Mouse (Mus musculus) left cerebral cortex, adult 11 months (tissue): ENCODE data around the gene Mrpl51.
"Not testable (repeated sequence)": the region's sequence is repeated elsewhere in the genome, so short reads cannot be mapped to it uniquely, and the experiment has no call there.

ENCODE experiments used
- DNase-seq: peaks from one replicate; pipeline ENCODE4 v3.0.0; 2022; ENCODE audit warnings: low spot score

Gene Mrpl51

GRCm38 (mm10) chr6:125159773-125160557 is 31.6 kb upstream of the Mrpl51 start:
- no peak for DNase-seq

GRCm38 (mm10) chr6:125160558-125160853 is 31.1 kb upstream of the Mrpl51 start:
- no peak for DNase-seq

GRCm38 (mm10) chr6:125160854-125161760 is 30.5 kb upstream of the Mrpl51 start:
- DNase-seq, result no peak

- DNase-seq, result not testable (repeated sequence)
These were observed 29.6 kb upstream of the Mrpl51 start for GRCm38 (mm10) chr6:125161971-125162370.

GRCm38 (mm10) chr6:125162615-125163305 is 28.8 kb upstream of the Mrpl51 start:
- DNase-seq, result not testable (repeated sequence)

GRCm38 (mm10) chr6:125163801-125164657 is 27.6 kb upstream of the Mrpl51 start:
- DNase-seq, result no peak

GRCm38 (mm10) chr6:125164672-125165327 is 26.8 kb upstream of the Mrpl51 start:
- no peak for DNase-seq

GRCm38 (mm10) chr6:125165328-125165891 is 26.2 kb upstream of the Mrpl51 start:
- peak; percentile 97 for DNase-seq

- no peak for DNase-seq
These were observed 25.4 kb upstream of the Mrpl51 start, which contains the start of gene Gapdh for GRCm38 (mm10) chr6:125166051-125166751. TSS of gene Gapdh (minus strand) at chr6:125166467.

- DNase-seq, result no peak
These were observed 24.5 kb upstream of the Mrpl51 start for GRCm38 (mm10) chr6:125166861-125167650.

GRCm38 (mm10) chr6:125168086-125168485 is 23.5 kb upstream of the Mrpl51 start:
- no peak for DNase-seq

GRCm38 (mm10) chr6:125170194-125170593 is 21.4 kb upstream of the Mrpl51 start:
- no peak for DNase-seq

- no peak for DNase-seq
These were observed 19.1 kb upstream of the Mrpl51 start for GRCm38 (mm10) chr6:125172474-125172873.

- no peak for DNase-seq
These were observed 18.3 kb upstream of the Mrpl51 start for GRCm38 (mm10) chr6:125173256-125173655.

GRCm38 (mm10) chr6:125175469-125175868 is 16.1 kb upstream of the Mrpl51 start:
- DNase-seq, result no peak

GRCm38 (mm10) chr6:125179601-125180000 is 12.0 kb upstream of the Mrpl51 start:
- no peak for DNase-seq

GRCm38 (mm10) chr6:125182133-125182532 is 9.5 kb upstream of the Mrpl51 start:
- DNase-seq, result no peak

GRCm38 (mm10) chr6:125186203-125186602 is 5.4 kb upstream of the Mrpl51 start:
- DNase-seq, result no peak

GRCm38 (mm10) chr6:125190816-125191215 is 785 bp upstream of the Mrpl51 start:
- no peak for DNase-seq
